Mouse (Mus musculus) activated CD4-positive, CD25-positive, alpha-beta regulatory T cell, adult 4 months (primary cell): Measurements from ENCODE around the gene P2rx4. TPM values are rescaled to one million over a fixed set of nuclear protein-coding genes. Genes with fewer than 3 reads are reported as not detected.

ENCODE experiments used
- ATAC-seq: one replicate; pipeline ENCODE4 v1.8.0; 2017
- polyA plus RNA-seq, 2 experiments: library from polyadenylated mRNA; unstranded; fragments of 100-300 nt; shearing (Covaris generic); gene quantifications; one replicate each; pipeline ENCODE4 v1.2.1; 2017

P2rx4 gene
- polyA plus RNA-seq, 2 experiments from 2014 or later, result 27.6 to 32.1 TPM

- no peak for ATAC-seq
Measured at GRCm38 (mm10) chr5:122763271-122764031, 56.1 kb downstream of the P2rx4 start.

GRCm38 (mm10) chr5:122764032-122764464, 56.7 kb downstream of the P2rx4 start:
- ATAC-seq, result no peak

GRCm38 (mm10) chr5:122767283-122767682, 59.9 kb downstream of the P2rx4 start:
- no peak for ATAC-seq

- no peak for ATAC-seq
Measured at GRCm38 (mm10) chr5:122769101-122769568, 61.8 kb downstream of the P2rx4 start.

- ATAC-seq, result no peak
Measured at GRCm38 (mm10) chr5:122770304-122770703, 63.0 kb downstream of the P2rx4 start.

GRCm38 (mm10) chr5:122770806-122771261, 63.5 kb downstream of the P2rx4 start:
- ATAC-seq, result no peak

GRCm38 (mm10) chr5:122771428-122771827, 64.1 kb downstream of the P2rx4 start:
- no peak for ATAC-seq

GRCm38 (mm10) chr5:122773756-122774155, 66.4 kb downstream of the P2rx4 start:
- no peak for ATAC-seq

GRCm38 (mm10) chr5:122774743-122775611, 67.6 kb downstream of the P2rx4 start:
- no peak for ATAC-seq

GRCm38 (mm10) chr5:122775646-122776286, 68.4 kb downstream of the P2rx4 start:
- no peak for ATAC-seq

- no peak for ATAC-seq
Measured at GRCm38 (mm10) chr5:122777322-122777721, 70.0 kb downstream of the P2rx4 start.

GRCm38 (mm10) chr5:122778231-122779226, 71.2 kb downstream of the P2rx4 start:
- ATAC-seq, result no peak

Other genes with a start within 250 kb of the P2rx4 start
- gene Atp2a2, start 205.3 kb upstream of the P2rx4 start, polyA plus RNA-seq, result 10 to 100 TPM; 14.0 to 17.6 TPM
- gene Ift81, start 93.0 kb upstream of the P2rx4 start, polyA plus RNA-seq, result 1 to 10 TPM; 2.1 to 6.2 TPM
- 10 to 100 TPM; 62.3 to 85.8 TPM for gene P2rx7, start 63.6 kb upstream of the P2rx4 start, polyA plus RNA-seq
- gene Camkk2, start 71.9 kb downstream of the P2rx4 start, polyA plus RNA-seq, result 1 to 10 TPM; 2.6 to 2.8 TPM
- gene Anapc5, start 113.8 kb downstream of the P2rx4 start, polyA plus RNA-seq, result 10 to 100 TPM; 90.8 to 92.8 TPM
- gene Rnf34, start 142.5 kb downstream of the P2rx4 start, polyA plus RNA-seq, result 10 to 100 TPM; 18.1 to 25.7 TPM